Mouse (Mus musculus) heart, postnatal 25 days (tissue): ENCODE results near the gene Usp25. TPM values are rescaled to one million over a fixed set of nuclear protein-coding genes. Genes with fewer than 3 reads are reported as not detected.

ENCODE experiments used
- DNase-seq: peaks from one replicate; pipeline ENCODE4 v3.0.0; 2022; ENCODE audit warnings: low spot score
- intact Hi-C: fragments of 180-260 bp; cut with DNase I; formaldehyde crosslinking; loops from one replicate; pipeline ENCODE4 v1.15.1; 2025
- total RNA-seq, 2 experiments: library from RNA; stranded (reverse); gene quantifications; 2 replicates each; pipeline ENCODE4 v1.2.3; 2021

The Usp25 gene
- total RNA-seq, 2 experiments from 2014 or later = 78.2 to 83.5 TPM

GRCm38 (mm10) chr16:77028687-77029417, 15.3 kb downstream of the Usp25 start:
- peak; percentile 42 for DNase-seq
- intact Hi-C loops = loop anchor here (2.0 to 10.0 kb wide), 2 partner anchors 14 to 1264 kb away; partner anchors contain the start of gene Hspa13

DNA sequence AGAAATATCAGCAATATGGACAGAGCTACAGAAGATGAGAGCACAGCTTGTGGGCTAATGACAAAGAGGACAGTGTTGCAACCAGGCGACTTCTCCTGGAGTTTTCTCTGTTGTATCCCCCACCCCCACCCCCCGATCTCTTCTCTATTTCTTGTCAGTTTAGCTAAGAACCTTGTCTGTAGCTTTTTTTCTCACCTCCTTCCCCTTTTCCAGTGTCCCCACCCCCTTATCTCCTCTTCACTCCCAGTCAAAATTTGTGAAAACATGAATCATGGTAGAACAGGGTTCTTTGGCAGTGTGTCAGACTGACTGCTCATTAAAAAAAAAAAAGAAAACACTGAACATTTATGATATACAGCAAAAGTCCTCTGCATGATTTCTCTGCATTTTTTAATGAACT, 16.9 kb downstream of the Usp25 start:
- DNase-seq = no peak
- intact Hi-C loops = no loop called here

- DNase-seq = no peak
- intact Hi-C loops = no loop called here
Observed at GRCm38 (mm10) chr16:77034329-77034728, 20.8 kb downstream of the Usp25 start.

DNA sequence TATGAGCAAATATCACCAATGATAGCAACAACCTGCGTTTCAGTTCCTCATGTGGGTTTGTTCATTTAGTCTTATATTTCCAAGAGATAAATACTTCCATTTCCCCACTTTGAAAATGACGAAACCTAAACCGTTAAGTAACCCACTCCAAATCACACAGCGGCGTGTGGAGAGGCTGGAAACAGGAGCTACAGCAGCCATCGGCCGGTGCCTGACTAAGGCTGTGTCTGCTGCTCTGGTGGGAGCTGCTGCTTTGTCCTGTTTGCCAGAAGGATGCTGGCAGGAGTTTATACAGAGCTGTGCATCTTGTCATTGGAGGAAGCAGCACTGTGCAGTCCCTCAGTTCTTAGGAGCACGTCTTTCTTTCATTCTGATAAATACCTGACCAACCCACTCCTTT, 21.2 kb downstream of the Usp25 start:
- intact Hi-C loops = no loop called here

GRCm38 (mm10) chr16:77041573-77041972, 28.1 kb downstream of the Usp25 start:
- intact Hi-C loops = no loop called here
- no peak for DNase-seq

More for the DNA sequence above, 21.2 kb downstream of the Usp25 start:
- DNase-seq = no peak

GRCm38 (mm10) chr16:77043499-77043898, 30.0 kb downstream of the Usp25 start:
- no peak for DNase-seq
- intact Hi-C loops = no loop called here

DNA sequence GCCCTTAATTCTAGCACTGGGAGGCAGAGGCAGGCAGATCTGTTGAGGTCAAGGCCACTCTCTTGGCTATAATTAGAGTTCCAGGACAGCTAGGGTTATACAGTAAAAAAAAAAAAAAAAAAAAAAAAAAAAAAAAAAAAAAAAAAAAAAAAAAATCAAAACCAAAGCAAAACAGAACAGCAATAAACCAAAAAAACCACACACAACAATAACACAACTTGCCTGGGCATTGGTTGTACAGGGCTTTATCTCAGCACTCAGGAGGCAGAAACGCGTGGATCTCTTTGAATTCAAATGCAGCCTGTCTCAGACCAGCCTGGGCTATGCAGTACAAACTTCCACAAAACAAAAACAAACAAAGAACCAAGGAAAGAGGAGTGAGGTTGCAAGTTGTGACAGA, 40.7 kb downstream of the Usp25 start:
- intact Hi-C loops = no loop called here
- DNase-seq = no peak

GRCm38 (mm10) chr16:77055519-77056159, 42.1 kb downstream of the Usp25 start:
- intact Hi-C loops = no loop called here
- DNase-seq = no peak

GRCm38 (mm10) chr16:77056160-77056520, 42.6 kb downstream of the Usp25 start:
- DNase-seq = no peak
- intact Hi-C loops = no loop called here

DNA sequence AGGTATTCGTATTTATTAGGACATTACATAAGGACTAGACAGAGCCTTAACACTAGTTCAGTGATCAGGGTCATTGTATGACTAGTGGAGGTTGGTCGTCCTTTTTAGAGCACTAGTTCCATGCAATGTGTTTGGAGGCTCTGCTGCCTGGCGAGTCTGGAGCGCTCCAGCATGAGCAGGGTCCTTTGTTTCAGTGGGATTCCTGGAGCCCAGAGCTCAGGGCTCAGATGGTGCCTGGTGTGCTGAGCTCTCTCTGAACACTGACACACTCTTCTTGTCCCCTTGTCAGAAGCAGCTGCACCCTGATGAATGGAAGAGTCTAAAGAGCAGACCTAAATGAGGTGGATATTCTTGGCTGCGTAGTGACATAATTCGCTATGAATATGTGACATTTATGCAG, 45.1 kb downstream of the Usp25 start:
- intact Hi-C loops = no loop called here
- no peak for DNase-seq

- peak; percentile 14 for DNase-seq
- intact Hi-C loops = loop anchor here (5.0 kb wide), 1 partner anchor 43 kb away; no protein-coding TSS in a partner anchor
Observed at GRCm38 (mm10) chr16:77060166-77060565, 46.7 kb downstream of the Usp25 start.

GRCm38 (mm10) chr16:77063916-77064315, 50.4 kb downstream of the Usp25 start:
- no peak for DNase-seq
- intact Hi-C loops = loop anchor here (5.0 kb wide), 1 partner anchor 47 kb away; no protein-coding TSS in a partner anchor

- intact Hi-C loops = no loop called here
- DNase-seq = no peak
Observed at GRCm38 (mm10) chr16:77076954-77077735, 63.6 kb downstream of the Usp25 start.

DNA sequence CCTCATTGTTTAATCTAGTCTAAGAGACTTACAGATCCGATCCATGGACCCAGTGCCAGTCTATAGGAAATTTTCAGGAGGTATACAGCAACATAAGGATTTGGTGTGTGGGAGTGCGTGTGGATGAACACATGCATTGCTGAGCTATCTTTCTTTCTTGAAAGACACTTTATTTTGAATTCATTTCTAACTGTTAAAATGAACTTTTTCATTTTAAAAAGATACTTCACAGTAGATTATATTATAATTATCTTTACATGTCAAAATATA, 64.2 kb downstream of the Usp25 start:
- intact Hi-C loops = no loop called here
- DNase-seq = no peak

GRCm38 (mm10) chr16:77084071-77084470, 70.6 kb downstream of the Usp25 start:
- no peak for DNase-seq

DNA sequence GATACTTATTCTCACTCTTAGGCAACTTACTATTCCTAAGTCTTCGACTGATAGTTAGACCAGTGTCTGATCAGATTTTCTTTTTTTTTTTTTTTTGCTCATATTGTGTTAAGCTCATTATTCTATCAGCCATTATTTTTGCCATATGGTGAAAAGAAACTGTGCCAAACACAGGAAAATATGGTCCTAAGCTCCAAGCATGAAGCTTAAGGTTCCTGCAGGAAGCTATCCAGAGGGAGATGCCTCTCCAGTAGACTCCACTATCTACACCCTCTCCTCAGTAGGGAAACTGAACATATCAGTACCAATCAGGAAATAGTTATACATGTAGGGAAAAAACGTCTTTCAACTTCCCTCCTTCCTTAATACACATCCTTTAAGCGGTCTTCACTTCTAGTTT, 76.3 kb downstream of the Usp25 start:
- DNase-seq = no peak
- intact Hi-C loops = no loop called here

More at GRCm38 (mm10) chr16:77084071-77084470, 70.6 kb downstream of the Usp25 start:
- intact Hi-C loops = no loop called here

DNA sequence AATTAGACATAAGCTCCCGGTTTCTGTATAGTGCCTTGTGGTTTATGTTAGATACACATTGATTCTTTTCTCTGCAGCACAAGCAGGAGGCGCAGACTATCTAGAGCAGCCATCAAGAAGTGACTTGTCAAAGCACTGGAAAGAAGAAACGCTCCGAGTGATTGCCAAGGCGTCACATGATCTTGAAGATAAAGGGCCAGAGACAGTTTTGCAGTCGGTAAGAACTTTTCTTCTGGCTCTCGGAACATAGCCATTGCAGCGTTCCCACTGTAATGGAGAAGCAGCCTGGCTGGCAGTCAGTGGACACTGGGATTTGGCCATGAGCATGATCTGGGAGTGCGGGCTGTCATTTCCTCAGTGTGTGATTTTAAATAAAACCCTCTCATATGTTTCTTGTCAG, 80.0 kb downstream of the Usp25 start:
- intact Hi-C loops = no loop called here
- peak; percentile 22 for DNase-seq

GRCm38 (mm10) chr16:77095017-77095551, 81.6 kb downstream of the Usp25 start:
- intact Hi-C loops = no loop called here
- no peak for DNase-seq

GRCm38 (mm10) chr16:77099018-77099869, 85.7 kb downstream of the Usp25 start:
- DNase-seq = peak; percentile 24
- intact Hi-C loops = no loop called here
